Mouse (Mus musculus): ENCODE measurements at regions not wholly inside any gene's neighbourhood (a gene's known extent, or its start where the extent isn't known, plus 50 kb on each side); places are given as distances from the start of the nearest gene placed in this dataset.
A peak's percentile ranks its signal among the peaks of the same experiment; 100 is the strongest.

DNA sequence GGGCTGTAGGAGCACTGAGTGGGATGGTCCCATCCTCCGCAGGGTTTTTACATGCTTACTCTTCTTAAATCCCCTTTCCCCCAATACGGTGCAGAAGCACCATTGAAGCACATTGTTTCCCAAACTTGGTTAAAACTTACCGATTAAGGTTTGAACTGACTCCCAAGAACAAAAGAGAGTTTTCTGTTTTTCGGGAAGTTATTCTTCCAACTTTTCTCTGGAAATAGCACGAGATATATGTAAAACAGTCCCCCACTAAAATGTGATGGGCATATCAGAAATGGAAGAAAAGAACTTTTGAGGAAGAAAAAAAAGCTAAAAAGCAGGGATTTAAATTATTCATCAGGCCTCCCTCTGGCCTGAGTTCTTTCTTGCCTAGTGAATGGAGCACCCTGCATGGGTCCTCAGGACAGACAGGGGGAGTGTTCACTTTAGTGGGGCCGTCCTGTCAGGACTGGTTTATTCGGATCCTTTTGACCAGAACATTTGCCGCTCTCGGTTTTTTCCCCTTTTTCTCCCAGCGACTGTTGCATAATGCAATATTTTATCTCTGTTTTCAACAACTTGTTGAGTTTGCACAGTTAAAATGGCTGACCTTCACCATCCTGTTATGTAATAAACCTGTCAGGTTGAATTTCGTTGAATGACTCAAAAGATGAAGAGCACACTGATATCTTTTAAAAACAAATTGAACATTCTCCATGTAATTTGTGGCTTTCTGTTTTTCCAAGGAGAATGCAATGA lies 187.4 kb upstream of the Dnajc24 start:
- Histone ChIP-seq H3K27ac (no peak overlapping the region), H3K36me3 (replicated peaks) (no peaks in the 10 kb centered on the region), H3K4me3 (replicated peaks) (no peak overlapping the region), H3K9me3 (no peaks in the 10 kb centered on the region), H3K4me2 (0 out of 2 replicates have a peak overlapping the region, but pooled peaks have one; percentile 0), H3K4me1 (peaks cover 36% of the 10 kb centered on the region), H3K27me3 (peaks cover 10% of the 10 kb centered on the region; the same call in 1 of the 2 replicates), H3K9ac (no peak overlapping the region)
- ATAC-seq (ENCODE audit: low FRiP score): no peak
- WGBS: 9% methylated on average over 11 of the region's 11 CpGs

DNA sequence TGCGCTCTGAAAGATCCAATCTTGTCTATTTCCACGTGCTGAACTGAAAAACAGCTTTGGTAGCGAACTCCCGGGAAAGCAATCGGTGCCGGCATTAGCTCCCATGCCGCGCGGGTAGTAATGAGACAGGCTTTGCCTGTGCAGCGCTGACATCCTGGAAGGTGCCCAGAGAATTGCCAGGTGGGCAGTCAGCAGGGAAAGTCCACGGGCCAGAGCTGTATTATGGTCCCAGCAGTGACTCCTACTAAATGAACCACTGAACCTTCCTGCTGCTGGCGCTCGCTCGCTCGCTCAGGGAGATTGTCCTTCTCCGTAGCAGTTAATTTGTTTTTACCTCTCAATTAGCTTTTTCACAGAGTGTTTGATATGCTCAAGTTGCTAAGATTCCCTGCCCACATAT lies 180.3 kb upstream of the Dnajc24 start:
- Histone ChIP-seq H3K9me3 (no peaks in the 10 kb centered on the region), H3K36me3 (replicated peaks) (no peaks in the 10 kb centered on the region), H3K4me1 (peaks cover 7% of the 10 kb centered on the region), H3K27ac (no peak overlapping the region), H3K9ac (no peak overlapping the region), H3K27me3 (peaks cover 12% of the 10 kb centered on the region; the same call in 1 of the 2 replicates), H3K4me2 (no peak overlapping the region), H3K4me3 (replicated peaks) (no peak overlapping the region)
- no peak for ATAC-seq (ENCODE audit: low FRiP score)
- WGBS: 74% methylated on average over 16 of the region's 16 CpGs

DNA sequence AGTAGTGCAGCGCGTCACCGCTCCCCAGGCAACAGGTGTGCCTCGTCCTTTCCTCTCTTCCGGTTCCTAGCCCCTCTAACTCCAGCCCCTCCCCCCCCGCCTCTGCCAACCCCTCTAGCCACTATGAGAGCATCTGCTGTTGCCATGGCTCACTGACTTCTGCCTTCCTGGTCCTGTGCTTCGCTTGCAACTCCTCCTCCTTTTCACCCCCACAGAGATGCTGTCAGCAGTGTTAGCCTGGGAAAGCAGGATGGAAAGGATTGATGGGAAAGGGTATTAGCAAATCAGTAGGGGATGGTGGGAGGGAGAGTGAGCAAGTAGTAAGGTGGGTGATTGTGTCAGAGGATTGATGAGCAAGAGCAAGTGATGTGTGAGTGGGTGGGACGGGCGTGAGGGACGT lies 178.7 kb upstream of the Dnajc24 start:
- 11% methylated on average over 9 of the region's 10 CpGs for WGBS
- ATAC-seq (ENCODE audit: low FRiP score): peak; percentile 75; the same call in 1 of the 2 replicates
- H3K36me3 ChIP-seq (replicated peaks): no peaks in the 10 kb centered on the region
- H3K4me2 ChIP-seq: peak overlapping the region; percentile 49
- peaks cover 7% of the 10 kb centered on the region for H3K4me1 ChIP-seq
- H3K27ac ChIP-seq: no peak overlapping the region
- H3K9me3 ChIP-seq: no peaks in the 10 kb centered on the region
- H3K4me3 ChIP-seq (replicated peaks): 0 out of 2 replicates have a peak overlapping the region, but pooled peaks have one; percentile 13
- H3K9ac ChIP-seq: no peak overlapping the region
- H3K27me3 ChIP-seq: peaks cover 7% of the 10 kb centered on the region; the same call in 1 of the 2 replicates

DNA sequence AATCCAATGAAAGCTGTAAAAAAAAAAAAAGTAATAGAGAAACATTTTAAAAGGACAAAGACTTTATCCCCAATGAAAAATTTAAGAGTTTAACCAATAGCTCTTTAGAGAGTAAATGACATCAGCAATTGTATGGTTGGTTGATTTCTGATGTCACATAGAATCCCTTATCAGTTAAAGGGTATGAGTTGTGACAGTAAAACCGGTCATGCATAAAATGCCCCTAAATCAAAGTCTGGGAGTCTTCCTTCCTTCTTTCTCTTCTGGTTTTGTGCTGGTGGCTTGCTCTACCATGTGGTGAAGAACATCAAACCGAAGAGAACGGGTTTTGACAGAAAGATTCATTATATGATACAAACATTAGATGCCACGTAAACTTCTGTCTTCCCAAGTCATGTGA lies 159.3 kb upstream of the Dnajc24 start:
- Histone ChIP-seq H3K27ac (no peak overlapping the region), H3K27me3 (no peaks in the 10 kb centered on the region), H3K4me3 (replicated peaks) (no peak overlapping the region), H3K36me3 (replicated peaks) (no peaks in the 10 kb centered on the region), H3K4me2 (no peak overlapping the region), H3K9ac (no peak overlapping the region), H3K9me3 (no peaks in the 10 kb centered on the region), H3K4me1 (peaks cover 3% of the 10 kb centered on the region; the same call in 1 of the 2 replicates)
- WGBS: 78% methylated on average over 4 of the region's 4 CpGs
- ATAC-seq (ENCODE audit: low FRiP score): no peak

DNA sequence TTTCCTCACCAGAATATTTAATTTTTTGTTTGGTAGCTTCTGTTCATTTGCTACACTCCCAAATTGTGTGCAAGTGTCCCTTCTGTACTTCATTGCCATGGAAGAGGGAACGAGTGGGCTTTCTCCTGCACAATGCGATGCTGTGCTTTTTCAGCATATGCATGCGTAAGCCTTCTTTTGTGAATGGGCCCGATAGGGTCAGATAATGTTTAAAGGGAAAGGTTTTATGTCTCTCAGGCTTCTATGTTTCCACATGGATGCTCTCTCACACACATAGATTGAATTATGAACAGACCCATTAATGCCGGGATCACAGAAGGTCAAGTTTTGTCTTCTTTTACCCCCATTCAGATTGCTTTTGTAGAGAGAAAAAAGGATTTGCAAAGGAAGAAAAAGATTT lies 158.5 kb upstream of the Dnajc24 start:
- Histone ChIP-seq H3K9me3 (no peaks in the 10 kb centered on the region), H3K27ac (no peak overlapping the region), H3K27me3 (no peaks in the 10 kb centered on the region), H3K36me3 (replicated peaks) (no peaks in the 10 kb centered on the region), H3K4me2 (no peak overlapping the region), H3K4me3 (replicated peaks) (no peak overlapping the region), H3K9ac (no peak overlapping the region), H3K4me1 (peaks cover 3% of the 10 kb centered on the region; the same call in 1 of the 2 replicates)
- no peak for ATAC-seq (ENCODE audit: low FRiP score)
- WGBS: 32% methylated on average over 5 of the region's 5 CpGs

DNA sequence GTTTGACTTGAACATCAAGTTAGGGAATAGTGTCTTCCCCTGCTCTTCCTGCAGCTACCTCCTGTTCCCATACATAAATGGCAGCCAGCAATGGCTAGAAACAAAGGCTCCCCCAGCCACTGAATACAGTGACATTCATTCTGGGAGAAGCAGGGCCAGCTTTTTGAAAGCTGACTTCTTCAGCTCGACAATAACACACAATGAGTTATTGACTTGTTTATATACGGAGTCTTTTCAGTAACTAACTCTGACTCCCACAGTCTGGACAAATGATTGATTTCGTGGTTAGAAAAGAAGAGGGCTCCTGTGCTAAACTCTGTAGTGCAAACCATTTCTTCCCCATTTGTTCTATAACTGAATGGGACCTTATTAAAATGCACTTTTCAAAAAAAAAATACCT lies 146.4 kb upstream of the Dnajc24 start:
- no peak overlapping the region for H3K4me2 ChIP-seq
- no peaks in the 10 kb centered on the region for H3K27me3 ChIP-seq
- peaks cover 3% of the 10 kb centered on the region; the same call in 1 of the 2 replicates for H3K4me1 ChIP-seq
- H3K9me3 ChIP-seq: no peaks in the 10 kb centered on the region
- no peak overlapping the region for H3K4me3 ChIP-seq (replicated peaks)
- 44% methylated on average over 3 of the region's 3 CpGs for WGBS
- H3K27ac ChIP-seq: no peak overlapping the region
- H3K9ac ChIP-seq: no peak overlapping the region
- no peak for ATAC-seq (ENCODE audit: low FRiP score)
- no peaks in the 10 kb centered on the region for H3K36me3 ChIP-seq (replicated peaks)

DNA sequence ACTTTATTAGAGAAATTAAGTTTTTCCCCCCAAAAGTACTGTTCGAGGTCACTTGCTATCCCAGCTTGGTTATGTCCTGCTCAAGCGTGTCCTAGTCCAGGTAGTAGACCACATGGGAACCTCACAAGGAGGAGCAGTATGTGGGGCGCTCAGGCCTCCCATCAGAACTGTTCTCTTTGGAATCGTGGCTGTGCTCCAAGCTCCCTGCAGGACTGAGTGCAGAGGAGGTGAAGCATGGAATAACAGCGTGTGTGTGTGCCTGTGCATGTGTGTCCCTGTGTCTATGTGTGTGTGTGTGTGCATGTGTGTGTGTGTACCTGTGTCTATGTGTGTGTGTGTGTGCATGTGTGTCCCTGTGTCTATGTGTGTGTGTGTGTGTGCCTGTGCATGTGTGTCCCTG lies 137.6 kb upstream of the Dnajc24 start:
- 91% methylated on average over 5 of the region's 5 CpGs for WGBS
- no peak overlapping the region for H3K27ac ChIP-seq
- H3K9me3 ChIP-seq: no peaks in the 10 kb centered on the region
- no peak overlapping the region for H3K4me3 ChIP-seq (replicated peaks)
- H3K36me3 ChIP-seq (replicated peaks): no peaks in the 10 kb centered on the region
- no peak overlapping the region for H3K9ac ChIP-seq
- H3K27me3 ChIP-seq: no peaks in the 10 kb centered on the region
- no peak for ATAC-seq (ENCODE audit: low FRiP score)
- no peak overlapping the region for H3K4me2 ChIP-seq
- no peaks in the 10 kb centered on the region; the same call in 1 of the 2 replicates for H3K4me1 ChIP-seq

DNA sequence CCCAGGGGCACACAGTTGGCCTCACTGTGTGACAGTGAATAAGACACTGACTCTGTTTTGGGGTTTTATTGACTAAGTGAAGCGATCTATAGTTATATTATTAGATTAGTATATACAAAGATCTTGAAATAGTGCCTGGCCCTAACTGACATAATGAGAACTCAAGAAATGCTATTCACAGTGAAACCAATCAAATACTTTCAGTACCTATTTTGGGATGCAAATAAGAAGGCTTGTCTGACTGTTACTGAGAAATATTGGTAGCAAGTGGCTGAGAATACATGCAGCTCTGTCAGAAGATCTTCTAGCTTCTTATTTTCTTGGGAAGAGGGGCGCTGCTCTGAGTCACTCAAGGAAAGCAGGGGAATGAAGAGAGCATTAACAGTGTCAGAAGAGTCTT lies 97.7 kb upstream of the Dnajc24 start:
- no peaks in the 10 kb centered on the region for H3K27me3 ChIP-seq
- H3K4me1 ChIP-seq: no peaks in the 10 kb centered on the region
- no peak overlapping the region for H3K4me2 ChIP-seq
- H3K9me3 ChIP-seq: no peaks in the 10 kb centered on the region
- no peak for ATAC-seq (ENCODE audit: low FRiP score)
- 94% methylated on average over 2 of the region's 2 CpGs for WGBS
- no peaks in the 10 kb centered on the region for H3K36me3 ChIP-seq (replicated peaks)
- H3K9ac ChIP-seq: no peak overlapping the region
- no peak overlapping the region for H3K4me3 ChIP-seq (replicated peaks)
- H3K27ac ChIP-seq: no peak overlapping the region

DNA sequence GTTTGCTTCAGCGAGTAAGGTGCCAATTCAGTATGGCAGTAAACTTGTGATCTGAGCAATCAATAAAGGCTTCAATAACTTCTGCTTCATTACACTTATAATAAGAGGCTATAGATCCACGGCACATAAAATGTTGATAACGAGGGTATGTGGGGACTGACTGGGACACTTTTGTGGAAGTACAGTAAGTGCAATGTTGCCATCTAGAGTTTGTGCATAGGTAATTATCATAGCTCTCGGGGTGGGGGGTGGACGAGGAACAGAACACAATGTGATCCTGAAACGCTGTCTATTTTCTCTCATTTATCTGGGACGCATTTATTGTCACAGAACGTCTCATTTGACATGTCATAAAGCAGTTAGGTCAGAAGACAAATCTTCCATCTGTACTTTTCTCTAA lies 82.8 kb upstream of the Dnajc24 start:
- H3K9me3 ChIP-seq: no peaks in the 10 kb centered on the region
- peaks cover 17% of the 10 kb centered on the region for H3K4me1 ChIP-seq
- H3K27me3 ChIP-seq: peaks cover 12% of the 10 kb centered on the region; the same call in 1 of the 2 replicates
- no peak overlapping the region for H3K4me3 ChIP-seq (replicated peaks)
- H3K4me2 ChIP-seq: no peak overlapping the region
- H3K27ac ChIP-seq: no peak overlapping the region
- no peak for ATAC-seq (ENCODE audit: low FRiP score)
- H3K9ac ChIP-seq: no peak overlapping the region
- 35% methylated on average over 8 of the region's 8 CpGs for WGBS
- H3K36me3 ChIP-seq (replicated peaks): no peaks in the 10 kb centered on the region

DNA sequence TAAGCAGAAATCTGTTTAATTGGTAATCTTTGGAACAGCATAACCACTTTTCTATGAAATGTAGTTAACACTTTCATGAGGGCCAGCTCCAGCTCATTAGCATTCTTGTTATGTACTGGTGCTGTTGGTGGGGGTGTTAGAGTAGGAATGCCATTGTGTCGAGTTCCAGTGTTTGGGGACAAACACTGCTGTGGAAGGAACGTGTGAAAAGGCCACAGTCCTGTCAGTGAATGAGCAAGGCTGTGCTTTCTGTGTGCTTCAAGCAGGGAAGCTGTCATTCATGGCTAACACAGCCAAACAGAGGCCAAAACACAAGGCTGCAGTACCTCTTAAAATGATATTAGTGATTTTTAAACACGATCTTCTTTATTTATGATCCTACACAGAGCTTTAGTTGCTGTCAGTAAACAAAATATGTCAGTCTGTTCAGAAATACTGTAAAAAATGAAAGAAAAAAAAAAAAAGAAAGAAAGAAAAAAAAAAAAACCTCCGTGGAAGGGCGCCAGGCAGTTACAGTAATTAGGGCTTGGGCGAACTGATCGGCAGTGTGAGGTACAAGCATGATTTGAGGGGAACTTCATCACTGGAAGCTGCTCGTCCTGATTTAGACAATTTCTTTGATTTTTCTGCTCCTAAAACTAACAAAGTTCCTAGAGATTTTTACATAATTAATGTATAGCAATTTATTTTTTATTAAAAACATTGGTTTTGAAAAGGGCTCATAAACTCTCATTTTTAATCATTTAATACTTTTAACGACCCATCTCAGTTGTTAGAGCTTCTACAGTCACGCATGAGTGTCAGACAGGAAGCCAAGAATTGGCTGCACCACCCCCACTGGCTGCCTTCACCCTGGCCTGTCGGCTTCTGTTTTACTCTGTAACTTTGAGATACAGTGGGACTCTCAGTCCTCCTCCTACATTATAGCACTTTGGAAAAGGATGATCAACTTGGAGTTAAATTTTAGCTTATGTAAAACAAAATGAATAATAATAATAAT lies 80.8 kb upstream of the Dnajc24 start:
- no peaks in the 10 kb centered on the region for H3K36me3 ChIP-seq (replicated peaks)
- H3K9me3 ChIP-seq: no peaks in the 10 kb centered on the region
- WGBS: 3% methylated on average over 11 of the region's 11 CpGs
- peaks cover 20% of the 10 kb centered on the region for H3K27me3 ChIP-seq
- H3K9ac ChIP-seq: no peak overlapping the region
- H3K4me3 ChIP-seq (replicated peaks): no peak overlapping the region
- H3K27ac ChIP-seq: peak overlapping the region; percentile 67; the same call in 1 of the 2 replicates
- H3K4me2 ChIP-seq: peak overlapping the region; percentile 33
- peak; percentile 92 for ATAC-seq (ENCODE audit: low FRiP score)
- peaks cover 30% of the 10 kb centered on the region for H3K4me1 ChIP-seq

DNA sequence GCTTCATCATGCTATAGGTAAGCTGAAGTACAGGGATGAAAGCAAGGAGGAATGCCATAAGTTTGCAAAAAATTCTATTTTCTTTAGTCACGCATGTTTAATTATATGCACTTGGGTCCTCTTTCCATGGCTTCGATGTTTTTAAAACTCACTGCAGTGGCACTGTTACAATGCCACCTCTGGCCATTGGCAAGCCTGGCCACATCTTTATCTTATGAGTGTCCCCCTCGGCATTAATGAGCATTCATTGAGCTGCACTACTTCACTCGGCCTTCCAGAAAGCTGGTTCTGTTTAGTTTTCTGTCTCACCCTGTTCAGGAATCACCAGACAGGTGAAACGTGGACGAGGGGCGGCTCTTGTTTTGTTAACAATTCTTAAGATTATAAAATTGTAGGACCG lies 79.7 kb upstream of the Dnajc24 start:
- Histone ChIP-seq H3K27ac (peak overlapping the region; percentile 60), H3K36me3 (replicated peaks) (no peaks in the 10 kb centered on the region), H3K9ac (no peak overlapping the region), H3K4me3 (replicated peaks) (no peak overlapping the region), H3K4me2 (no peak overlapping the region), H3K27me3 (peaks cover 20% of the 10 kb centered on the region), H3K4me1 (peaks cover 35% of the 10 kb centered on the region), H3K9me3 (no peaks in the 10 kb centered on the region)
- no peak for ATAC-seq (ENCODE audit: low FRiP score)
- WGBS: 28% methylated on average over 8 of the region's 8 CpGs

DNA sequence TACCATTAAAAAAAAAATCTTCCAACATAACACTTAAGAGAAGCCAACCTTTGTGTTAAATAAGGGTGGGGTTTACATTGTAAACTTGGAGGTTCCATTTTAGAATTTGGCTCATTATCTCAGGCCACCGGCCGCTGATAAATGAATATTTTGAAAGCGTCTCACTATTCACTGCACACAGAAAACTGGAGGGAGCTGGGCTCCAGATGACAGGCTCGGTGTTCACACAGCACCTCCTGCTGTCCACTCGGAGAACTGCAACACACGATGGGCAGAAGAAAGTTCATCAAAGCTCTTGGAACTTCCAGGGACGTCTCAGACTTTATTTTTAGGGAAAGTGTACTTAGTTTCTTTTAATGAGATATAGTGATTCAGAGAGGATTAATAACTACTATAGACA lies 78.6 kb upstream of the Dnajc24 start:
- Histone ChIP-seq H3K4me2 (no peak overlapping the region), H3K36me3 (replicated peaks) (no peaks in the 10 kb centered on the region), H3K9me3 (no peaks in the 10 kb centered on the region), H3K27ac (no peak overlapping the region), H3K4me3 (replicated peaks) (no peak overlapping the region), H3K4me1 (peaks cover 35% of the 10 kb centered on the region), H3K27me3 (peaks cover 24% of the 10 kb centered on the region), H3K9ac (no peak overlapping the region)
- under 1% methylated on average over 7 of the region's 7 CpGs for WGBS
- ATAC-seq (ENCODE audit: low FRiP score): peak; percentile 28; the same call in 1 of the 2 replicates
